In the genomic region with DNA sequence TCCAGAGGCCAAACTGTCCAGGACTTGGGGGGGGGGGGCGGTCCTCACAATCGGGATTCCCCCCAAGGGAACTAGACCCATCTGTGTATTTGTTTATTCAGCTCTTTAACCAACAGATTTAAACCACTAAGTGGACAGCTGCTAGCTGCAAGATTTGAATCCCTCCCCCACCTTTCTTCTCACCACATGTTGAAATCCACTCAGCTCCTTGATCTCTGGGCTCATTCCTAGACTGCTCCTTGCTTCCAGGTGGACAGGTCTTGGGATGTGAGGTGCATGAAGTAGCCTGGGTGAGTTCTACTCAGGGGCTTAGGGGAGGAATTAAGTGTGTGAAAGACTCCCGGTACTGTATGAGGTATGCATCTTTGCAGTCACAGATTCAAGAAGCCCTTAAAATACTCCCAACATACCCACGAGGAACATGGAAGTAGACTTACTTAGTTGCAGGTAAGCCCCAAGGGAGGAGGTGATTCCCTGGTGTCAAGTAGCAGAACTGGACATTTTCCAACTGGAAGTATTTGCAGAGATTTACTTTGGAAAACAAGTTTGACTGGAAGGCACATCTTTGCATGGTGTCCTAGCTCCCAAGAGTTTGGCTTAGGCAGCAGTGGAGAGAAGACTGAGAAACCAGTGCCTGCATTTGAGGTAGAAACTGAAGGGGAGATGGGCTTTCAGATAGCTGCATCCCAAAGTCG, we compare ENCODE assay signal across 9 mouse cellular contexts. TPM values are rescaled to one million over a fixed set of nuclear protein-coding genes. Genes with fewer than 3 reads are reported as not detected.
DNase-seq lines count a peak whose midpoint lies in the region; ATAC-seq and TF ChIP-seq lines count a peak whose summit lies in the region.
"Had no signal": no experiment of that assay in that cellular context is flagged by ENCODE, and none has a peak within 500 bp of the region (broad histone marks: within the 10 kb centered on the region; RNA-seq: fewer than 3 reads in every experiment).

No protein-coding gene starts in this region.

- DNase-seq in kidney, postnatal 0 days (ENCODE audit: low spot score): peak; percentile 6
- no peak for DNase-seq in kidney, postnatal 4 days
- DNase-seq in hindbrain, embryonic 10.5 days (ENCODE audit: low spot score): no peak
- DNase-seq in lung, postnatal 14 days: peak; percentile 0
- DNase-seq in natural killer cell, adult 2 months (ENCODE audit: low spot score in 2 of 2): no peak
- DNase-seq in thymus, postnatal 25 days: no peak
- DNase-seq in gastrocnemius, adult 8-10 months (ENCODE audit: low spot score in 2 of 2): no peak

- no peak overlapping the region for H3K4me3 ChIP-seq in kidney, postnatal 0 days (replicated peaks; ENCODE audit: low read depth, low read length)
- H3K4me3 ChIP-seq in hindbrain, embryonic 10.5 days: peak overlapping the region; percentile 26; the same call in 1 of the 2 replicates
- H3K4me3 ChIP-seq in stomach, embryonic 15.5 days (replicated peaks): peak overlapping the region; percentile 71

- H3K4me2 ChIP-seq in kidney, postnatal 0 days (ENCODE audit: low read length): no peak overlapping the region
- H3K4me2 ChIP-seq in stomach, embryonic 15.5 days: peak overlapping the region; percentile 77

- no peak overlapping the region for H3K27ac ChIP-seq in kidney, postnatal 0 days
- no peak overlapping the region for H3K27ac ChIP-seq in hindbrain, embryonic 10.5 days
- peak overlapping the region; percentile 61 for H3K27ac ChIP-seq in stomach, embryonic 15.5 days
- H3K27ac ChIP-seq: liver, embryonic 14.5 days had no signal

- TF ChIP-seq CTCF in kidney, postnatal 0 days (IDR thresholded peaks at IDR 0.05; ENCODE audit: low read depth): no peak

- H3K27me3 ChIP-seq in kidney, postnatal 0 days (ENCODE audit: insufficient read depth, low read length): peaks cover 20% of the 10 kb centered on the region
- H3K27me3 ChIP-seq in hindbrain, embryonic 10.5 days (ENCODE audit: insufficient read depth, poor library complexity, severe bottlenecking): peaks cover 14% of the 10 kb centered on the region
- no peaks in the 10 kb centered on the region for H3K27me3 ChIP-seq in stomach, embryonic 15.5 days (replicated peaks)

- H3K36me3 ChIP-seq in kidney, postnatal 0 days (ENCODE audit: insufficient read depth, low read length): no peaks in the 10 kb centered on the region
- no peaks in the 10 kb centered on the region for H3K36me3 ChIP-seq in hindbrain, embryonic 10.5 days
- no peaks in the 10 kb centered on the region for H3K36me3 ChIP-seq in stomach, embryonic 15.5 days

- H3K4me1 ChIP-seq in kidney, postnatal 0 days (replicated peaks; ENCODE audit: insufficient read depth, low read length): peaks cover 5% of the 10 kb centered on the region; the same call in 1 of the 2 replicates
- H3K4me1 ChIP-seq in hindbrain, embryonic 10.5 days (replicated peaks): peaks cover 42% of the 10 kb centered on the region
- peaks cover 15% of the 10 kb centered on the region for H3K4me1 ChIP-seq in stomach, embryonic 15.5 days

- WGBS in kidney, postnatal 0 days: 32% methylated on average over 5 of the region's 5 CpGs
- 41% methylated on average over 5 of the region's 5 CpGs for WGBS in hindbrain, embryonic 10.5 days
- 20% methylated on average over 5 of the region's 5 CpGs for WGBS in stomach, embryonic 15.5 days

- no peak overlapping the region for H3K9ac ChIP-seq in kidney, postnatal 0 days (ENCODE audit: low read depth, low read length)
- no peak overlapping the region for H3K9ac ChIP-seq in stomach, embryonic 15.5 days
- H3K9ac ChIP-seq: liver, embryonic 14.5 days had no signal

- no peak for ATAC-seq in kidney, postnatal 0 days (replicated peaks; ENCODE audit: low FRiP score, low read depth)
- ATAC-seq in stomach, embryonic 15.5 days (ENCODE audit: insufficient read depth, low FRiP score, low read depth): no peak

- H3K9me3 ChIP-seq in kidney, postnatal 0 days (replicated peaks; ENCODE audit: low read length): no peaks in the 10 kb centered on the region
- no peaks in the 10 kb centered on the region for H3K9me3 ChIP-seq in hindbrain, embryonic 10.5 days
- H3K9me3 ChIP-seq in stomach, embryonic 15.5 days: no peaks in the 10 kb centered on the region

RNA-seq across cellular contexts. Expression of a gene that starts 2.3 kb away (rescaled TPM):
- polyA plus RNA-seq in kidney, postnatal 0 days (2015; fragmentation: Nextera tagmentation; extraction: Ambion mirVana): 2.4 and 2.5 TPM in 2 replicates
- polyA plus RNA-seq in hindbrain, embryonic 10.5 days (2016; fragmentation: Nextera tagmentation; extraction: Ambion mirVana): 25.3 and 31.1 TPM in 2 replicates
- 30.2 and 34.6 TPM in 2 replicates for polyA plus RNA-seq in stomach, embryonic 15.5 days (2015; fragmentation: Nextera tagmentation; extraction: Ambion mirVana)
- total RNA-seq in gastrocnemius, adult 8-10 months (2022): 1 to 10 TPM; 1.7 to 3.6 (median 2.5) TPM

Comparison
In these comparisons a context has a peak if more than half of its experiments do, and no peak if none do; other contexts are left out.
1. DNase-seq: peak in kidney, postnatal 0 days (single experiment) and lung, postnatal 14 days (single experiment); none in kidney, postnatal 4 days (0 of 2), hindbrain, embryonic 10.5 days (single experiment), natural killer cell, adult 2 months (0 of 2), thymus, postnatal 25 days (single experiment) and gastrocnemius, adult 8-10 months (0 of 2).